Mouse (Mus musculus) neural tube, embryonic 15.5 days (tissue): ENCODE measurements around the gene Phf13. TPM values are rescaled to one million over a fixed set of nuclear protein-coding genes. Genes with fewer than 3 reads are reported as not detected.

Experiments
- ATAC-seq: fragments of 200-750 bp; cut with Nextera tagmentation; 2 replicates; pipeline ENCODE4 v1.8.0; 2017; ENCODE audit warnings: mild to moderate bottlenecking, moderate TSS enrichment, moderate library complexity; ENCODE audit not compliant: low FRiP score
- H3K27ac ChIP-seq: fragments of 300-500 bp; sonication (generic); replicated peaks from 2 replicates; pipeline ENCODE4 v1.5.1; 2015; ENCODE audit warnings: mild to moderate bottlenecking, inconsistent platforms
- H3K27me3 ChIP-seq: fragments of 300-500 bp; sonication (generic); replicated peaks from 2 replicates; pipeline ENCODE4 v1.6.1; 2015; ENCODE audit warnings: inconsistent platforms
- H3K36me3 ChIP-seq: fragments of 300-500 bp; sonication (generic); 2 replicates; pipeline ENCODE4 v1.6.1; 2015; ENCODE audit warnings: inconsistent platforms
- H3K4me1 ChIP-seq: fragments of 300-500 bp; sonication (generic); 2 replicates; pipeline ENCODE4 v1.6.1; 2015; ENCODE audit warnings: inconsistent platforms
- H3K4me2 ChIP-seq: fragments of 300-500 bp; sonication (generic); 2 replicates; pipeline ENCODE4 v1.6.1; 2015; ENCODE audit warnings: inconsistent platforms, mild to moderate bottlenecking, moderate library complexity
- H3K4me3 ChIP-seq: fragments of 300-500 bp; sonication (generic); replicated peaks from 2 replicates; pipeline ENCODE4 v1.5.1; 2015; ENCODE audit warnings: mild to moderate bottlenecking, inconsistent platforms
- H3K9ac ChIP-seq: fragments of 300-500 bp; sonication (generic); replicated peaks from 2 replicates; pipeline ENCODE4 v1.6.1; 2015; ENCODE audit warnings: mild to moderate bottlenecking, inconsistent platforms
- H3K9me3 ChIP-seq: fragments of 300-500 bp; sonication (generic); replicated peaks from 2 replicates; pipeline ENCODE4 v1.6.1; 2016; ENCODE audit warnings: inconsistent platforms
- WGBS: fragments of 180-500 bp; shearing (Covaris S2); methylation state at CpG from one replicate; pipeline ENCODE4 v1.1.7; 2015; ENCODE audit warnings: mixed read lengths; 5-methylcytosine and 5-hydroxymethylcytosine counted together
- polyA plus RNA-seq: library from polyadenylated mRNA; unstranded; fragments of >200 nt; fragmentation: Nextera tagmentation; extraction: Ambion mirVana; gene quantifications from 2 replicates; pipeline ENCODE4 v1.2.1, GENCODE M21; 2015

Gene Phf13
- polyA plus RNA-seq, 1 experiment from 2014 or later = 21.3 TPM

DNA sequence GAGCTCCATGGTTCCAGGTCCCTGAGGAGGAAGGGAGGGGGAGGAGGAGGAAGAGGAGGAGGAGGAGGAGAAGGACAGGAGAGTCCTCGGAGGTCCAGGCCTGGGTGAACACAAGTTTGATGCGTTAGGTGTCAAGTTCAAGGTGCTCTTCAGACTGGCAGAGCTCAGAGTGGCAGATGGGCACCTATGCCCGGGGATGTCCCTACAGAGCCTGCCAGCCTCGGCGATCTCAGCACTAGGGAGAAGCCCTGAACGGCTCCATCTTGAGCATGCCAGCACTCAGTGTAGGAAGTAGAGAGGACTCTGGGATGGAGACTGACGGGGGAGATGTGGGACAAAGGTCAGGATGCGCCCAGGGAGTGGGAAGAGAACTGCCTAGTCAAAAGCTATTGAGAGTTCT lies 9.4 kb downstream of the Phf13 start:
- Histone ChIP-seq H3K9me3 (no peaks in the 10 kb centered on the region), H3K9ac (no peak overlapping the region), H3K36me3 (peaks cover 33% of the 10 kb centered on the region), H3K27ac (no peak overlapping the region), H3K27me3 (no peaks in the 10 kb centered on the region), H3K4me2 (peak overlapping the region; percentile 6; the same call in 1 of the 2 replicates), H3K4me1 (peaks cover 29% of the 10 kb centered on the region), H3K4me3 (no peak overlapping the region)
- no peak for ATAC-seq
- 63% methylated on average over 8 of the region's 8 CpGs for WGBS

- Histone ChIP-seq H3K27me3 (no peaks in the 10 kb centered on the region), H3K4me2 (no peak overlapping the region), H3K9me3 (no peaks in the 10 kb centered on the region), H3K4me1 (peaks cover 32% of the 10 kb centered on the region), H3K27ac (no peak overlapping the region), H3K4me3 (no peak overlapping the region), H3K9ac (0 out of 2 replicates have a peak overlapping the region, but pooled peaks have one; percentile 26), H3K36me3 (peaks cover 29% of the 10 kb centered on the region)
- 26% methylated on average over 10 of the region's 10 CpGs for WGBS
- ATAC-seq = no peak
Observed at GRCm38 (mm10) chr4:151985886-151986285, 10.2 kb downstream of the Phf13 start.

DNA sequence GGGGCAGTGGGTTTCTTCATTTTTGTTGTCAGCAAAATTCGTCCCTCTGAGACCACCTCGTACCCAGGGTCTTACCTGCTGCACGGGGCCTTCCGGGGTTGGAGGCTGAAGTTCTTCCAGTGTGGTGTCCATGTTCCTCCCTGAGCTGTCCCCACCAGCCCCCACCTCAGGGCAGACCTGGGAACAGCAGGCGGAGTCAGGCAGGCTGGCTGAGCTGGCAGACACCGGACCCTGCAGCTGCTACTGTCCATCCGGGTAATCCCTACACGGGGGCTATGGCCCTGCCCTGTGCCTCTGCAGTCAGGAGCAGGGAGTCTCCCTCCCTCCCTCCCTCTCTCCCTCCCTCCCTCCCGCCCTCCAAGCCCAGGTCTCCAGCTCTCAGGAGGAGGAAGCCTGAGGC lies 12.5 kb downstream of the Phf13 start:
- H3K27ac ChIP-seq = no peak overlapping the region
- peaks cover 25% of the 10 kb centered on the region for H3K36me3 ChIP-seq
- H3K9me3 ChIP-seq = no peaks in the 10 kb centered on the region
- WGBS = 43% methylated on average over 8 of the region's 9 CpGs
- no peak for ATAC-seq
- no peak overlapping the region for H3K4me2 ChIP-seq
- H3K4me1 ChIP-seq = peaks cover 28% of the 10 kb centered on the region
- H3K4me3 ChIP-seq = no peak overlapping the region
- no peaks in the 10 kb centered on the region for H3K27me3 ChIP-seq
- H3K9ac ChIP-seq = no peak overlapping the region

- Histone ChIP-seq H3K9me3 (no peaks in the 10 kb centered on the region), H3K27me3 (no peaks in the 10 kb centered on the region), H3K27ac (no peak overlapping the region), H3K4me2 (no peak overlapping the region), H3K9ac (no peak overlapping the region), H3K4me1 (peaks cover 28% of the 10 kb centered on the region), H3K4me3 (no peak overlapping the region), H3K36me3 (peaks cover 25% of the 10 kb centered on the region)
- ATAC-seq = no peak
- WGBS = 74% methylated on average over 17 of the region's 17 CpGs
Observed at GRCm38 (mm10) chr4:151983043-151983442, 13.0 kb downstream of the Phf13 start.

GRCm38 (mm10) chr4:151981363-151981762 lies 14.7 kb downstream of the Phf13 start:
- Histone ChIP-seq H3K4me1 (peaks cover 14% of the 10 kb centered on the region), H3K9me3 (no peaks in the 10 kb centered on the region), H3K36me3 (peaks cover 31% of the 10 kb centered on the region), H3K9ac (no peak overlapping the region), H3K27me3 (no peaks in the 10 kb centered on the region), H3K4me3 (no peak overlapping the region), H3K4me2 (no peak overlapping the region), H3K27ac (no peak overlapping the region; the same call in 1 of the 2 replicates)
- 9% methylated on average over 5 of the region's 5 CpGs for WGBS
- peak; percentile 58; the same call in 1 of the 2 replicates for ATAC-seq

DNA sequence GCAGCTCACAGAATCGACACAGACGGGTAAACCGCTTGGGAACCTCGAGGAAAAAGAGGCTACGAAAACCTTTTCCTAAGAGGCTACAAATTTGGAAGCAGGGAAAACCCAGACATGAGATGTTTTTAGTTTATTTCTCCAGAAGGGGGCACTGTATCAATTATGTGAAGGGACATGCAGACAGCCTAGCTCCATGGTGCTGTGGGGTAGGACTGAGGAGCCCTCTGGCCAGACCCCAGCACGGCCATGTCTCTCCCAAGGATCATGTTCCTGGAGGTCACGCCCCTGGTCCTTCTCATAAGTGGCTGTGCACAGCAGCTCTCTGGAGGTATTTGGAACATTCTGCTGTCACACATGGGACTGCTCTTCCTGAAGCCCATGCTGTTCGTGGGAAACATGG lies 15.4 kb downstream of the Phf13 start:
- peaks cover 7% of the 10 kb centered on the region for H3K4me1 ChIP-seq
- 78% methylated on average over 8 of the region's 8 CpGs for WGBS
- ATAC-seq = no peak
- H3K36me3 ChIP-seq = peaks cover 34% of the 10 kb centered on the region
- H3K4me3 ChIP-seq = no peak overlapping the region
- no peaks in the 10 kb centered on the region for H3K9me3 ChIP-seq
- H3K27ac ChIP-seq = no peak overlapping the region
- H3K27me3 ChIP-seq = no peaks in the 10 kb centered on the region
- no peak overlapping the region for H3K4me2 ChIP-seq
- H3K9ac ChIP-seq = no peak overlapping the region

GRCm38 (mm10) chr4:151977748-151978147 lies 18.3 kb downstream of the Phf13 start:
- ATAC-seq = 0 out of 2 replicates have a peak, but pooled peaks have one; percentile 18
- Histone ChIP-seq H3K27ac (peak overlapping the region; percentile 58), H3K4me3 (no peak overlapping the region), H3K4me1 (peaks cover 6% of the 10 kb centered on the region), H3K4me2 (no peak overlapping the region), H3K36me3 (peaks cover 50% of the 10 kb centered on the region), H3K27me3 (no peaks in the 10 kb centered on the region), H3K9ac (no peak overlapping the region), H3K9me3 (no peaks in the 10 kb centered on the region)
- WGBS = 42% methylated on average over 10 of the region's 10 CpGs

GRCm38 (mm10) chr4:151975441-151975840 lies 20.6 kb downstream of the Phf13 start:
- no peak for ATAC-seq
- no peaks in the 10 kb centered on the region for H3K27me3 ChIP-seq
- H3K36me3 ChIP-seq = peaks cover 45% of the 10 kb centered on the region
- H3K4me1 ChIP-seq = peaks cover 4% of the 10 kb centered on the region
- no peaks in the 10 kb centered on the region for H3K9me3 ChIP-seq
- 96% methylated on average over 3 of the region's 3 CpGs for WGBS
- H3K4me3 ChIP-seq = no peak overlapping the region
- no peak overlapping the region for H3K9ac ChIP-seq
- no peak overlapping the region for H3K4me2 ChIP-seq
- H3K27ac ChIP-seq = no peak overlapping the region

GRCm38 (mm10) chr4:151972221-151972967 lies 23.7 kb downstream of the Phf13 start:
- Histone ChIP-seq H3K9me3 (no peaks in the 10 kb centered on the region), H3K9ac (no peak overlapping the region), H3K36me3 (peaks cover 46% of the 10 kb centered on the region), H3K4me3 (no peak overlapping the region), H3K4me1 (peaks cover 10% of the 10 kb centered on the region; the same call in 1 of the 2 replicates), H3K27me3 (no peaks in the 10 kb centered on the region), H3K4me2 (no peak overlapping the region), H3K27ac (no peak overlapping the region)
- 73% methylated on average over 10 of the region's 10 CpGs for WGBS
- ATAC-seq = no peak

DNA sequence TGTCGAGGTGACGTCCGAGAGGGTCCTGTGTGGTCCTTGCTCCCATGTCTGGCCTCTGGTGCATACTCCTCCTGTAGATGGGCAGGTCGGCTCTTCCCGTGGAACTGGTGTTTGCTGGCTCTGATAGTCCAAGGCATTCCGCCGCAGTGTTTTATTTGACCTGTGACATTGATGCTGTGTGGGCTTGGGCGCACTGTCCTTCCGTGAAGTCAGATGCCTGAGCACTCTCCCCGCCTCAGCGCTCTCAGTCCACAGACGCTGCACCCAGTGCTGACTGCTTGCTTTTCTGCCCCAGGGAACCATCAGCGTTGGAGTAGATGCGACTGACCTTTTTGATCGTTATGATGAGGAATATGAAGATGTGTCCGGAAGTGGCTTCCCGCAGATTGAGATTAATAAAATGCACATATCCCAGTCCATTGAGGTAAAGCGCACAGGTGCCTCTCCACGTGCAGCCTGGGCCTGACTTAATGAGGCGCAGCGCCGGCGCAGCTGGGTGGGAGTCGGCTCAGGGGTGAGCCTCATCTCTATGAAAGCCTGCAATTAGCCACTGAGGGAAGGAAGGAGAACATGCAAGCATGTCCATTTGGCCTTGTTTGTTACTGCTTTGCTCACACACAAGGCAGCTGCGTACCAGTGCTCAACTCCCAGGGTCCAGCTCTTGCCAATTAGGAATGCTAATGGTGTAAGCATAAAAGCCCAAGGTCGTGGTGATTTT lies 27.7 kb downstream of the Phf13 start:
- H3K4me3 ChIP-seq = no peak overlapping the region
- no peaks in the 10 kb centered on the region for H3K27me3 ChIP-seq
- H3K4me2 ChIP-seq = no peak overlapping the region
- peak overlapping the region; percentile 58 for H3K27ac ChIP-seq
- peaks cover 10% of the 10 kb centered on the region; the same call in 1 of the 2 replicates for H3K4me1 ChIP-seq
- H3K9ac ChIP-seq = no peak overlapping the region
- peaks cover 33% of the 10 kb centered on the region for H3K36me3 ChIP-seq
- ATAC-seq = no peak
- H3K9me3 ChIP-seq = no peaks in the 10 kb centered on the region
- WGBS = 71% methylated on average over 26 of the region's 26 CpGs

GRCm38 (mm10) chr4:151962817-151963216 lies 33.2 kb downstream of the Phf13 start:
- H3K4me2 ChIP-seq = no peak overlapping the region
- no peak overlapping the region for H3K27ac ChIP-seq
- no peak overlapping the region for H3K4me3 ChIP-seq
- H3K36me3 ChIP-seq = peaks cover 56% of the 10 kb centered on the region
- WGBS = 89% methylated on average over 3 of the region's 3 CpGs
- no peak for ATAC-seq
- H3K27me3 ChIP-seq = no peaks in the 10 kb centered on the region
- H3K9me3 ChIP-seq = no peaks in the 10 kb centered on the region
- H3K4me1 ChIP-seq = no peaks in the 10 kb centered on the region
- H3K9ac ChIP-seq = no peak overlapping the region

DNA sequence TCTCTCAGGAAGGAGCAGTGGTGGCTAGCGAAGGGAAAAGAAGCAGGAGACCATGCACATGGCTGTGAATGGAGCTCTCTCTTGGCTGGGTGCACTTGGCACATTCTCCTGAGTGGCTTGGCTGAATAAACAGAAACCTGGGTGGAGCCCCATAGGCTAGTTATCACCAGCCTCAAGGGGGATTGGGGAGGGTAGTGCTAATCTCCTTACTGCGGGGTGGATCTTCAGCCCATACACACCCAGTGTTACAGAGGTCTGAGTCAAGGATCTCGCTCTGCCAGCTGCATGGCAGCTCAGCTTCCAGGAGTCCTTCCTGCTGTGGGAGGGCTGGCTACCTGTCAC lies 35.6 kb downstream of the Phf13 start:
- H3K27ac ChIP-seq = no peak overlapping the region
- H3K4me3 ChIP-seq = no peak overlapping the region
- H3K9me3 ChIP-seq = no peaks in the 10 kb centered on the region
- no peaks in the 10 kb centered on the region for H3K27me3 ChIP-seq
- H3K9ac ChIP-seq = no peak overlapping the region
- H3K4me1 ChIP-seq = no peaks in the 10 kb centered on the region
- WGBS = 90% methylated on average over 3 of the region's 3 CpGs
- H3K4me2 ChIP-seq = no peak overlapping the region
- peaks cover 70% of the 10 kb centered on the region for H3K36me3 ChIP-seq
- ATAC-seq = no peak
